In genomic region chr11:74857756-74858155, GRCm38 (mm10) we compare ENCODE assay signal across 28 mouse cellular contexts. TPM values are rescaled to one million over a fixed set of nuclear protein-coding genes. Genes with fewer than 3 reads are reported as not detected.
DNase-seq lines count a peak whose midpoint lies in the region; ATAC-seq lines count a peak whose summit lies in the region.
"Had no signal": no experiment of that assay in that cellular context is flagged by ENCODE, and none has a peak within 500 bp of the region (broad histone marks: within the 10 kb centered on the region; RNA-seq: fewer than 3 reads in every experiment).

No protein-coding gene starts in this region.

- intact Hi-C loops in heart, postnatal 36 days (cut with DNase I), result no loop called here

- DNase-seq in heart, embryonic 10.5 days (ENCODE audit: low spot score), result no peak
- no peak for DNase-seq in heart, postnatal 36 days
- DNase-seq in R1 (ENCODE audit: low read depth, low spot score), result peak; percentile 61
- DNase-seq in retina, embryonic 14.5 days (ENCODE audit: low spot score), result no peak
- DNase-seq: adrenal gland, adult 8-10 months; B cell, adult 2 months; cerebellum, adult 9-10 months; cerebellum, postnatal 36 days; gastrocnemius, adult 2 months; gastrocnemius, postnatal 36 days; kidney, adult 2 months; kidney, postnatal 36 days; layer of hippocampus, postnatal 36 days; left cerebral cortex, postnatal 4 days; liver, postnatal 0 days; lung, postnatal 36 days; right cerebral cortex, postnatal 4 days; thymus, adult 2 months; thymus, postnatal 4 days had no signal

- H3K4me1 ChIP-seq in heart, embryonic 10.5 days, result peaks cover 29% of the 10 kb centered on the region
- peaks cover 32% of the 10 kb centered on the region for H3K4me1 ChIP-seq in megakaryocyte, embryonic 14.5 days
- H3K4me1 ChIP-seq: forebrain, embryonic 15.5 days; hindbrain, embryonic 10.5 days; intestine, embryonic 15.5 days; liver, embryonic 12.5 days; midbrain, embryonic 13.5 days had no signal

- no peak overlapping the region for H3K4me3 ChIP-seq in heart, embryonic 10.5 days
- H3K4me3 ChIP-seq in megakaryocyte, embryonic 14.5 days (replicated peaks), result peak overlapping the region; percentile 10
- H3K4me3 ChIP-seq: forebrain, embryonic 15.5 days; gastrocnemius, adult 2 months; hindbrain, embryonic 10.5 days; intestine, embryonic 15.5 days; liver, embryonic 12.5 days; midbrain, embryonic 13.5 days had no signal

- 74% methylated on average over 9 of the region's 9 CpGs for WGBS in heart, embryonic 10.5 days

- ATAC-seq in megakaryocyte, adult 5-6 weeks (ENCODE audit: poor library complexity, severe bottlenecking), result no peak
- ATAC-seq: forebrain, embryonic 15.5 days; hindbrain, postnatal 0 days; intestine, embryonic 15.5 days; liver, embryonic 12.5 days; liver, postnatal 0 days; midbrain, embryonic 13.5 days; Patski had no signal

- H3K36me3 ChIP-seq in heart, embryonic 10.5 days, result peaks cover 31% of the 10 kb centered on the region
- H3K36me3 ChIP-seq in megakaryocyte, embryonic 14.5 days (replicated peaks; ENCODE audit: low read length), result peaks cover 36% of the 10 kb centered on the region
- H3K36me3 ChIP-seq: intestine, embryonic 15.5 days had no signal

- H3K27ac ChIP-seq in heart, embryonic 10.5 days, result peak overlapping the region; percentile 33; the same call in 1 of the 2 replicates
- H3K27ac ChIP-seq: forebrain, embryonic 15.5 days; gastrocnemius, adult 2 months; hindbrain, embryonic 10.5 days; hindbrain, postnatal 0 days; intestine, embryonic 15.5 days; liver, embryonic 12.5 days; midbrain, embryonic 13.5 days had no signal

- H3K27me3 ChIP-seq in heart, embryonic 10.5 days (ENCODE audit: insufficient read depth, poor library complexity, severe bottlenecking), result no peaks in the 10 kb centered on the region
- peaks cover 10% of the 10 kb centered on the region for H3K27me3 ChIP-seq in megakaryocyte, embryonic 14.5 days (replicated peaks)
- H3K27me3 ChIP-seq: forebrain, embryonic 15.5 days; intestine, embryonic 15.5 days; liver, embryonic 12.5 days; midbrain, embryonic 13.5 days; Patski had no signal

- no peaks in the 10 kb centered on the region for H3K9me3 ChIP-seq in heart, embryonic 10.5 days
- H3K9me3 ChIP-seq in megakaryocyte, embryonic 14.5 days, result no peaks in the 10 kb centered on the region
- H3K9me3 ChIP-seq: forebrain, embryonic 15.5 days; hindbrain, embryonic 10.5 days; intestine, embryonic 15.5 days; liver, embryonic 12.5 days; midbrain, embryonic 13.5 days had no signal

RNA-seq across cellular contexts. Expression of gene Mnt, which starts 27.0 kb away (rescaled TPM):
- 3.2 and 3.8 TPM in 2 replicates for polyA plus RNA-seq in heart, embryonic 10.5 days (2016; fragmentation: Nextera tagmentation; extraction: Ambion mirVana)
- total RNA-seq in heart, postnatal 36 days (2021), result 10 to 100 TPM; 11.4 to 11.9 TPM
- 59.1 and 85.0 TPM in 2 replicates for polyA plus RNA-seq in megakaryocyte, embryonic 14.5 days (2012; ENCODE audit: insufficient read depth, low replicate concordance)
- 14.5 and 17.0 TPM in 2 replicates for total RNA-seq in megakaryocyte, adult 5-6 weeks (2015)
- total RNA-seq in megakaryocyte, adult 5-6 weeks (2017), result 3.8 and 6.1 TPM in 2 replicates

RNA-seq across cellular contexts. Expression of gene Sgsm2, which starts 39.1 kb away (rescaled TPM):
- 5.5 and 5.8 TPM in 2 replicates for polyA plus RNA-seq in heart, embryonic 10.5 days (2016; fragmentation: Nextera tagmentation; extraction: Ambion mirVana)
- 1 to 10 TPM; 6.1 to 6.2 TPM for total RNA-seq in heart, postnatal 36 days (2021)
- polyA plus RNA-seq in megakaryocyte, embryonic 14.5 days (2012; ENCODE audit: insufficient read depth, low replicate concordance), result 3.6 and 5.7 TPM in 2 replicates
- total RNA-seq in megakaryocyte, adult 5-6 weeks (2015), result 0.64 and 1.1 TPM in 2 replicates
- 1.2 and 1.6 TPM in 2 replicates for total RNA-seq in megakaryocyte, adult 5-6 weeks (2017)

RNA-seq across cellular contexts. Expression of gene Tsr1, which starts 40.1 kb away (rescaled TPM):
- 41.0 and 52.7 TPM in 2 replicates for polyA plus RNA-seq in heart, embryonic 10.5 days (2016; fragmentation: Nextera tagmentation; extraction: Ambion mirVana)
- total RNA-seq in heart, postnatal 36 days (2021), result 10 to 100 TPM; 19.7 to 20.2 TPM
- polyA plus RNA-seq in megakaryocyte, embryonic 14.5 days (2012; ENCODE audit: insufficient read depth, low replicate concordance), result 6.4 TPM in 1 of 2 replicates, not detected in the other
- 7.7 and 9.1 TPM in 2 replicates for total RNA-seq in megakaryocyte, adult 5-6 weeks (2015)
- total RNA-seq in megakaryocyte, adult 5-6 weeks (2017), result 17.3 and 18.7 TPM in 2 replicates
